Mouse (Mus musculus) neural tube, embryonic 15.5 days (tissue): ENCODE data around the gene Ywhag. TPM values are rescaled to one million over a fixed set of nuclear protein-coding genes. Genes with fewer than 3 reads are reported as not detected.

Experiments
- ATAC-seq: fragments of 200-750 bp; cut with Nextera tagmentation; 2 replicates; pipeline ENCODE4 v1.8.0; 2017; ENCODE audit warnings: mild to moderate bottlenecking, moderate TSS enrichment, moderate library complexity; ENCODE audit not compliant: low FRiP score
- H3K27ac ChIP-seq: fragments of 300-500 bp; sonication (generic); replicated peaks from 2 replicates; pipeline ENCODE4 v1.5.1; 2015; ENCODE audit warnings: mild to moderate bottlenecking, inconsistent platforms
- H3K27me3 ChIP-seq: fragments of 300-500 bp; sonication (generic); replicated peaks from 2 replicates; pipeline ENCODE4 v1.6.1; 2015; ENCODE audit warnings: inconsistent platforms
- H3K36me3 ChIP-seq: fragments of 300-500 bp; sonication (generic); 2 replicates; pipeline ENCODE4 v1.6.1; 2015; ENCODE audit warnings: inconsistent platforms
- H3K4me1 ChIP-seq: fragments of 300-500 bp; sonication (generic); 2 replicates; pipeline ENCODE4 v1.6.1; 2015; ENCODE audit warnings: inconsistent platforms
- H3K4me2 ChIP-seq: fragments of 300-500 bp; sonication (generic); 2 replicates; pipeline ENCODE4 v1.6.1; 2015; ENCODE audit warnings: inconsistent platforms, mild to moderate bottlenecking, moderate library complexity
- H3K4me3 ChIP-seq: fragments of 300-500 bp; sonication (generic); replicated peaks from 2 replicates; pipeline ENCODE4 v1.5.1; 2015; ENCODE audit warnings: mild to moderate bottlenecking, inconsistent platforms
- H3K9ac ChIP-seq: fragments of 300-500 bp; sonication (generic); replicated peaks from 2 replicates; pipeline ENCODE4 v1.6.1; 2015; ENCODE audit warnings: mild to moderate bottlenecking, inconsistent platforms
- H3K9me3 ChIP-seq: fragments of 300-500 bp; sonication (generic); replicated peaks from 2 replicates; pipeline ENCODE4 v1.6.1; 2016; ENCODE audit warnings: inconsistent platforms
- WGBS: fragments of 180-500 bp; shearing (Covaris S2); methylation state at CpG from one replicate; pipeline ENCODE4 v1.1.7; 2015; ENCODE audit warnings: mixed read lengths; 5-methylcytosine and 5-hydroxymethylcytosine counted together
- polyA plus RNA-seq: library from polyadenylated mRNA; unstranded; fragments of >200 nt; fragmentation: Nextera tagmentation; extraction: Ambion mirVana; gene quantifications from 2 replicates; pipeline ENCODE4 v1.2.1, GENCODE M21; 2015

Ywhag gene
- polyA plus RNA-seq, 1 experiment from 2014 or later, result 868 TPM

- no peak for ATAC-seq
- WGBS, result 81% methylated on average over 4 of the region's 4 CpGs
- H3K4me1 ChIP-seq, result peaks cover 14% of the 10 kb centered on the region
- H3K4me3 ChIP-seq, result no peak overlapping the region
- H3K4me2 ChIP-seq, result no peak overlapping the region
- no peaks in the 10 kb centered on the region for H3K9me3 ChIP-seq
- no peak overlapping the region for H3K27ac ChIP-seq
- H3K9ac ChIP-seq, result no peak overlapping the region
- no peaks in the 10 kb centered on the region for H3K36me3 ChIP-seq
- no peaks in the 10 kb centered on the region for H3K27me3 ChIP-seq
Observed at GRCm38 (mm10) chr5:135898995-135899394, 35.4 kb downstream of the Ywhag start.

GRCm38 (mm10) chr5:135898028-135898427, 36.4 kb downstream of the Ywhag start:
- 23% methylated on average over 3 of the region's 3 CpGs for WGBS
- ATAC-seq, result no peak
- Histone ChIP-seq H3K4me3 (no peak overlapping the region), H3K27ac (no peak overlapping the region), H3K9me3 (no peaks in the 10 kb centered on the region), H3K9ac (no peak overlapping the region), H3K27me3 (no peaks in the 10 kb centered on the region), H3K36me3 (no peaks in the 10 kb centered on the region), H3K4me2 (no peak overlapping the region), H3K4me1 (peaks cover 5% of the 10 kb centered on the region)

- Histone ChIP-seq H3K27me3 (peaks cover 18% of the 10 kb centered on the region), H3K36me3 (no peaks in the 10 kb centered on the region), H3K9ac (no peak overlapping the region), H3K4me3 (no peak overlapping the region), H3K4me2 (no peak overlapping the region), H3K9me3 (no peaks in the 10 kb centered on the region), H3K4me1 (no peaks in the 10 kb centered on the region), H3K27ac (no peak overlapping the region)
- no peak for ATAC-seq
- 82% methylated on average over 6 of the region's 6 CpGs for WGBS
Observed at GRCm38 (mm10) chr5:135894958-135895357, 39.5 kb downstream of the Ywhag start.

- Histone ChIP-seq H3K4me1 (peaks cover 10% of the 10 kb centered on the region), H3K4me3 (no peak overlapping the region), H3K36me3 (no peaks in the 10 kb centered on the region), H3K27ac (no peak overlapping the region), H3K4me2 (no peak overlapping the region), H3K9me3 (no peaks in the 10 kb centered on the region), H3K27me3 (peaks cover 32% of the 10 kb centered on the region), H3K9ac (no peak overlapping the region)
- WGBS, result 53% methylated on average over 9 of the region's 9 CpGs
- no peak for ATAC-seq
Observed at GRCm38 (mm10) chr5:135892589-135893351, 41.6 kb downstream of the Ywhag start.

GRCm38 (mm10) chr5:135890920-135891319, 43.5 kb downstream of the Ywhag start:
- Histone ChIP-seq H3K9ac (no peak overlapping the region), H3K27me3 (peaks cover 37% of the 10 kb centered on the region), H3K4me3 (no peak overlapping the region), H3K4me1 (peaks cover 15% of the 10 kb centered on the region), H3K27ac (no peak overlapping the region), H3K9me3 (no peaks in the 10 kb centered on the region), H3K36me3 (no peaks in the 10 kb centered on the region), H3K4me2 (no peak overlapping the region)
- no peak for ATAC-seq
- WGBS, result 67% methylated on average over 3 of the region's 3 CpGs

- Histone ChIP-seq H3K36me3 (no peaks in the 10 kb centered on the region), H3K27ac (no peak overlapping the region), H3K27me3 (peaks cover 37% of the 10 kb centered on the region), H3K4me3 (no peak overlapping the region), H3K9me3 (no peaks in the 10 kb centered on the region), H3K4me1 (peaks cover 15% of the 10 kb centered on the region), H3K4me2 (no peak overlapping the region), H3K9ac (no peak overlapping the region)
- no peak for ATAC-seq
- 52% methylated on average over 4 of the region's 4 CpGs for WGBS
Observed at GRCm38 (mm10) chr5:135890323-135890722, 44.1 kb downstream of the Ywhag start.

GRCm38 (mm10) chr5:135888405-135889215, 45.8 kb downstream of the Ywhag start:
- ATAC-seq, result no peak; the same call in 1 of the 2 replicates
- H3K4me1 ChIP-seq, result peaks cover 15% of the 10 kb centered on the region
- H3K27me3 ChIP-seq, result peaks cover 37% of the 10 kb centered on the region
- H3K36me3 ChIP-seq, result no peaks in the 10 kb centered on the region
- WGBS, result 4% methylated on average over 30 of the region's 30 CpGs
- 0 out of 2 replicates have a peak overlapping the region, but pooled peaks have one; percentile 5 for H3K9ac ChIP-seq
- no peak overlapping the region for H3K27ac ChIP-seq
- no peaks in the 10 kb centered on the region for H3K9me3 ChIP-seq
- H3K4me3 ChIP-seq, result peak overlapping the region; percentile 26
- peak overlapping the region; percentile 40 for H3K4me2 ChIP-seq

- Histone ChIP-seq H3K9me3 (no peaks in the 10 kb centered on the region), H3K27ac (no peak within 1 kb of the TSS), H3K9ac (0 out of 2 replicates have a peak within 1 kb of the TSS, but pooled peaks have one; percentile 5), H3K4me3 (peak within 1 kb of the TSS; percentile 30), H3K36me3 (no peaks in the 10 kb centered on the region), H3K4me2 (peak within 1 kb of the TSS; percentile 50), H3K4me1 (peaks cover 15% of the 10 kb centered on the region), H3K27me3 (peaks cover 37% of the 10 kb centered on the region)
- under 1% methylated on average over 24 of the region's 24 CpGs for WGBS
- peak; percentile 35; the same call in 1 of the 2 replicates for ATAC-seq
Observed at GRCm38 (mm10) chr5:135887675-135888102, 46.7 kb downstream of the Ywhag start, which contains the start of gene Hspb1. Gene Hspb1 (plus strand): TSS chr5:135887919.

GRCm38 (mm10) chr5:135884641-135885040, 49.8 kb downstream of the Ywhag start:
- H3K4me1 ChIP-seq, result peaks cover 18% of the 10 kb centered on the region
- ATAC-seq, result no peak
- no peak overlapping the region for H3K27ac ChIP-seq
- H3K4me3 ChIP-seq, result no peak overlapping the region
- no peaks in the 10 kb centered on the region for H3K36me3 ChIP-seq
- H3K27me3 ChIP-seq, result peaks cover 16% of the 10 kb centered on the region
- no peak overlapping the region for H3K4me2 ChIP-seq
- WGBS, result 77% methylated on average over 6 of the region's 6 CpGs
- no peak overlapping the region for H3K9ac ChIP-seq
- no peaks in the 10 kb centered on the region for H3K9me3 ChIP-seq

GRCm38 (mm10) chr5:135879449-135880158, 54.8 kb downstream of the Ywhag start:
- ATAC-seq, result peak; percentile 28; the same call in 1 of the 2 replicates
- Histone ChIP-seq H3K4me1 (peaks cover 25% of the 10 kb centered on the region), H3K27ac (peak overlapping the region; percentile 2; the same call in 1 of the 2 replicates), H3K36me3 (no peaks in the 10 kb centered on the region), H3K4me3 (no peak overlapping the region), H3K9me3 (no peaks in the 10 kb centered on the region), H3K4me2 (no peak overlapping the region), H3K27me3 (no peaks in the 10 kb centered on the region), H3K9ac (no peak overlapping the region)
- WGBS, result 39% methylated on average over 13 of the region's 13 CpGs

GRCm38 (mm10) chr5:135877831-135878231, 56.6 kb downstream of the Ywhag start:
- H3K27me3 ChIP-seq, result no peaks in the 10 kb centered on the region
- ATAC-seq, result peak; percentile 34
- peak overlapping the region; percentile 66 for H3K27ac ChIP-seq
- H3K36me3 ChIP-seq, result peaks cover 3% of the 10 kb centered on the region; the same call in 1 of the 2 replicates
- peaks cover 25% of the 10 kb centered on the region for H3K4me1 ChIP-seq
- WGBS, result 2% methylated on average over 16 of the region's 16 CpGs
- H3K4me2 ChIP-seq, result peak overlapping the region; percentile 66
- H3K9ac ChIP-seq, result peak overlapping the region; percentile 37; the same call in 1 of the 2 replicates
- no peaks in the 10 kb centered on the region for H3K9me3 ChIP-seq
- H3K4me3 ChIP-seq, result peak overlapping the region; percentile 35
